Mouse (Mus musculus): ENCODE results near the gene Adamtsl4. TPM values are rescaled to one million over a fixed set of nuclear protein-coding genes. Genes with fewer than 3 reads are reported as not detected.

The Adamtsl4 gene
- polyA plus RNA-seq (2012; rRNA removed), result 51.3 and 52.3 TPM in 2 replicates

DNA sequence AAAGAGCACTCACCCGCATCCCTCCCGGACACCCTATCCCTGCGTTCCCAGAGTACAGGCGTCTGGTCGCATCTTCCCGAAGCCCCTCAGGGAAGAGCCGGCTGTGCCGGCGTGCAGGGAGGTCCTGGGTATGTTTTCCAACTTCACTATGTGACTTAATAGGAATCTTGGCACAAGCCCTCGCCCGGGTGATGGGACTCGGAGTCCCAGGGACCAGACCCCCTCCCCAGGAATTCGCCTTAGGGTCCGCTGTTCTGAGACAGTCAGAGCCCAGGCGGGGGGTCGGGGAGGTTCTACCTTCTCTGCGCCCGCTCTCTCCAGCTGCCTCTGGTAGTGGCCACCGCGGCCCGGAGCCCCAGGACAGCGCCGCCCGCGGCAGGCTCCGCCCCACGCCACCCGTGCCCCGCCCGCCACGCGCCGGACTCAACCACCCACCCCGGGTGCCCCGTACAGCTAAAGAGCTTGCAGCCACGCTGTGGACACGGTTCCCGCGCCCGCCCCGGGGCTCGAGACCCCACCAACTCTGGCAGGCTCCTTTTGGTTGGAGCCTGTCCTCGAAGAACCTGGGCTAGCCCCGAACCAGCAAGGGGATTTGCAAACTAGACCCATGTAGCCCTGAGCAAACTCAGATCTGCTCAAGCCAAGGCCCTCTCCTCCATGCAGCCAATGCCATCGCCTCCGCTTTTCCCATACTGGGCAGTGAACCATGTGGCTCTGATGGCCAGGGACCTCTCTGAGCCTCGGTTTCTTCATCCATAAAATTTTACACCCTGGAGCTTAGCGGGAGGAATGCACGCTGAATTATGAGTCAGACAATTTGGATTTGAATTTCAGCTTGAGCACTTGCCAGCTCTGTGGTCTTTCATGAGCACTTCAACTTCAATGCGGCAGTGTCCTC is at the start of gene Adamtsl4:
Gene Adamtsl4, minus strand, starts transcription at position 394 of the 898 bp plus-strand sequence.
- WGBS, result 4% methylated on average over 50 of the region's 50 CpGs
- peak; percentile 84 for DNase-seq
- no peak for TF ChIP-seq CTCF (IDR thresholded peaks at IDR 0.05; ENCODE audit: insufficient read depth, low read length)
- TF ChIP-seq POLR2A (IDR thresholded peaks at IDR 0.05; ENCODE audit: borderline replicate concordance, extremely low read depth, low read depth, low read length), result peak; percentile 35; the same call in 1 of the 2 replicates
- Histone ChIP-seq H3K4me1 (ENCODE audit: control insufficient read depth, insufficient read depth, low read length) (peaks cover 16% of the 10 kb centered on the region), H3K4me3 (replicated peaks; ENCODE audit: extremely low read depth, low read depth, low read length) (peak within 1 kb of the TSS; percentile 79)

DNA sequence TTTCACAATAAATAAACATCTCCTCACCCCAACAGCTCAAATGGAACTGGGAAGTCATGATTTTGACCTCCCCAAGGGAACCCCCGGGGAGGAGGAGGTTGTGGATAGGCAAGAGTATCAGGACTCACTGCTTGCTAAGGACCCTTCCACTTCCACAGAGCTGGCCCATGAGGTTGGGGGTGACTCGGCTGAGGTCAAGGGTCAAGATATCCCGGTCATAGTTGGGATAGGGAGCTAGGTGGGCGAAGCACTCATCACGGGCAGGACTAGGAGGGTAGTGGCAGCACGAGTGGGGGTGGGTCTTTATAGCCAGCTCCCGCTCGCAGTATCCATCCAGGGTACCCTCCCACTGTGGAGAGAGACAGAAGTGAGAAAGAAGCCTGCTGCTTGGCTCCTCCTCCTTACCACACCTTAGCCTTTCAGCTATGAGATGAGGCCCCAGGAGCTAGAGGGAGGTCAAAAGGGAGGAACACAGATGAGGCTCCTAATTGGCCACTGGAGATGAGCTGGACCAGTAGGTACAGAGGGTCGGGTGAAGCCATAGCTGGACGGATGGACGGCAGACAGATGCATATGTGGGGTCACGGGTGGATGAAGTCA is 47.5 kb upstream of the Adamtsl4 start:
- no peak for DNase-seq
- Histone ChIP-seq H3K4me1 (ENCODE audit: control insufficient read depth, insufficient read depth, low read length) (peaks cover 24% of the 10 kb centered on the region), H3K4me3 (replicated peaks; ENCODE audit: extremely low read depth, low read depth, low read length) (no peak overlapping the region)
- WGBS, result 86% methylated on average over 12 of the region's 12 CpGs
- no peak for TF ChIP-seq CTCF (IDR thresholded peaks at IDR 0.05; ENCODE audit: insufficient read depth, low read length)
- no peak for TF ChIP-seq POLR2A (IDR thresholded peaks at IDR 0.05; ENCODE audit: borderline replicate concordance, extremely low read depth, low read depth, low read length)

DNA sequence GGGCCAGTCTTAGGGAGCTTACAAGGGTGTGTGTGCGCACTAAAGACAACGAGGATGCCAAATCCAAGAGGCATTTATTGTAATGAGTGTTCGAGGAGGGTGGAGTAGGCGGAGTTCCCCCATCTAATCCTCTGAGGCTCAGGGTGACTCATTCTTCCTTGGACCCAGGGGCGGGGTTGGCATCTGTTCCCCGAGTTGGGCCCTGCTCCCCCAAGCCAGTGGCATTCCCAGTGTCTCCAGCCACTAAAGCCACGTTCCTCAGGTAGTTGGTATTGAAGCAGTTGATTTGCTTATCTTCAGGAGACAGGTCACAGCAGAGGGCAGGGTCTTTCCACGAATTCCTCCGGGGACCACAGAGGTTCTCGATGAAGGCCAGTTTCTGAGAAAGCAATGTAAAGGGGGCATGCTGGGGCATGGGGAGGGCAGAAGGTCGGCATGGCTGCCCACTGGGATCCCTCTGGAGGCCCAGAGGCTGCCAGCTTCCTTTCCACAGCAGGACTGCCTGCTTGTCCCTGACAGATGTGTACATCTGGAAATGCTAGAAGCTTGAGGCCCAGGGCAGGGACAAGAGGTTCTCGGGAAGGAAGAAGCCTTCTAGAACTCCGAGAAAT is 46.5 kb upstream of the Adamtsl4 start:
- Histone ChIP-seq H3K4me1 (ENCODE audit: control insufficient read depth, insufficient read depth, low read length) (peaks cover 18% of the 10 kb centered on the region), H3K4me3 (replicated peaks; ENCODE audit: extremely low read depth, low read depth, low read length) (no peak overlapping the region)
- no peak for DNase-seq
- TF ChIP-seq POLR2A (IDR thresholded peaks at IDR 0.05; ENCODE audit: borderline replicate concordance, extremely low read depth, low read depth, low read length), result no peak
- 57% methylated on average over 13 of the region's 13 CpGs for WGBS

DNA sequence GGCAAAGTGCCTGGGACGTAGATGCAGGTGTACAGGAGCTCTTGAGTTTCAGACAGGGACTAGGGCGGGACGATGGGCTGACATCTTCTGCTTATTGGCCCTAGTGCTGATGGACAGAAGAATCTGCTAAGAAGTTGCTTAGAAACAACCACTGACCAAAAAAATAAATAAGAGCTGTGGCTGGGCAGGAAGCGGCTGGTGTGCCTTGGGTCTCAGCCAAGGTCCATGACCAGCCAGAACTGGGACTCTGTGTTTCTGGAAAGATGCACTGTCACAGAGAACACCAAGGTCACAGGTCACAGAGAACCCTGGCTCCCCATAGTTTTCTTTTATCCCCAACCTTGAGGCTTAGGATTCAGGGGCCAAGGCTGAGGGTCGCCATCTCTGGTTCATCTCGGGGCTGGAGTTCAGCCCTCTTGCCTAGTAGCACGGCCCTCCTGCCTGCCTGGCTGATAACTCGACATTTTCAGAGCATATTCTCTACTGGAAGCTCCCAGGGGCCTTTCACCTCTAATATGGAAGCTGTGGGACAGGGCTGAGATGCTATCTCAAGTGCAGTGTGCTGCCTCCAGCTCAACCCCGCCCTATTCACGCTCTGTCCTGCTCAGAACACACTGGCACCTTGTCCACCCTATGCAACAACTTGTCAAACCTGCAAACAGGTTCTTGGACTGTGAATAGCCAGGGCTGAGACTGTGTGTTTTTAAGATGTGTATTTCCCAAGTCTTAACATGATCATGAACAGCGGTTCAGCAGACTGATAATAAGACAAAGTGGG is 45.2 kb upstream of the Adamtsl4 start:
- peak overlapping the region; percentile 7 for H3K4me3 ChIP-seq (replicated peaks; ENCODE audit: extremely low read depth, low read depth, low read length)
- peak; percentile 43; the same call in 1 of the 2 replicates for TF ChIP-seq POLR2A (IDR thresholded peaks at IDR 0.05; ENCODE audit: borderline replicate concordance, extremely low read depth, low read depth, low read length)
- TF ChIP-seq CTCF (IDR thresholded peaks at IDR 0.05; ENCODE audit: insufficient read depth, low read length), result no peak
- peak; percentile 52 for DNase-seq
- peaks cover 10% of the 10 kb centered on the region for H3K4me1 ChIP-seq (ENCODE audit: control insufficient read depth, insufficient read depth, low read length)
- WGBS, result 57% methylated on average over 11 of the region's 11 CpGs

DNA sequence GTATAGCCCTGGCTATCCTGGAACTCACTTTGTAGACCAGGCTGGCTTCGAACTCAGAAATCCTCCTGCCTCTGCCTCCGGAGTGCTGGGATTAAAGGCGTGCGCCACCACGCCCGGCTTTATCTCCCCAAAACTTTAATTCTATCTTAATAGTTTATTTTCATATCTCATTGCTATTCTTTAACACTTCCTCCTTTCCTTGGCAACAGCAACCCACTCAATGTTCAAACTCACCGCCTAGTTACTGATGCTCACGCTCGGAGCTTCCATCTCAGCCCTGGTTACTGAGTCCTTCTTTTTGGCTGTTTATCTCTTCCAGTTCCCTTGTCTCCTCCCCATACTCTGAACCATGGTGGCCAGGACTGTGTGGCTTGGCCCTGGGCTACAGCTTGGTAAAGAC is 44.6 kb upstream of the Adamtsl4 start:
- H3K4me1 ChIP-seq (ENCODE audit: control insufficient read depth, insufficient read depth, low read length), result peaks cover 10% of the 10 kb centered on the region
- WGBS, result 61% methylated on average over 9 of the region's 9 CpGs
- H3K4me3 ChIP-seq (replicated peaks; ENCODE audit: extremely low read depth, low read depth, low read length), result peak overlapping the region; percentile 7
- no peak for DNase-seq
- no peak for TF ChIP-seq CTCF (IDR thresholded peaks at IDR 0.05; ENCODE audit: insufficient read depth, low read length)
- TF ChIP-seq POLR2A (IDR thresholded peaks at IDR 0.05; ENCODE audit: borderline replicate concordance, extremely low read depth, low read depth, low read length), result no peak

DNA sequence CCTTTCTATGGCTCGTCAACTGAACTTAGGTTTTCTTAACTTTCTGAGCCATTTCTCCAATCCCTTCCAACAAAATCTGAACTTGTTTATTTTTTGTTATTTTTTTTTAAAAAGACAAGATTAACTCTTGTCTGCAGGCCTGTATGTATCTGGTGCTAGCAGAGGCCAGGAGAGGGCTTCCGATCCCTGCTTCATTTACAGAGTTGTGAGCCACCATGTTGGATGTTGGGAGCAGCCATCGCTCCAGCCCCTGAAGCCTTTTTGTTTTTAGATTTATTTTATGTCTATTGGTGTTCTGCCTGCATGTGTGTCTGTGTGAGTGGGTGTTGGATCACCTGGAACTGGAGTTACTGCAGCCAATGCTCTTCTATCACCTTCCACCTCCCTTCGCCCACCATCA is 44.1 kb upstream of the Adamtsl4 start:
- 83% methylated on average over 4 of the region's 4 CpGs for WGBS
- DNase-seq, result no peak
- peaks cover 10% of the 10 kb centered on the region for H3K4me1 ChIP-seq (ENCODE audit: control insufficient read depth, insufficient read depth, low read length)
- H3K4me3 ChIP-seq (replicated peaks; ENCODE audit: extremely low read depth, low read depth, low read length), result no peak overlapping the region
- TF ChIP-seq POLR2A (IDR thresholded peaks at IDR 0.05; ENCODE audit: borderline replicate concordance, extremely low read depth, low read depth, low read length) (no peak), CTCF (IDR thresholded peaks at IDR 0.05; ENCODE audit: insufficient read depth, low read length) (0 out of 2 replicates have a peak, but pooled peaks have one; percentile 6)

DNA sequence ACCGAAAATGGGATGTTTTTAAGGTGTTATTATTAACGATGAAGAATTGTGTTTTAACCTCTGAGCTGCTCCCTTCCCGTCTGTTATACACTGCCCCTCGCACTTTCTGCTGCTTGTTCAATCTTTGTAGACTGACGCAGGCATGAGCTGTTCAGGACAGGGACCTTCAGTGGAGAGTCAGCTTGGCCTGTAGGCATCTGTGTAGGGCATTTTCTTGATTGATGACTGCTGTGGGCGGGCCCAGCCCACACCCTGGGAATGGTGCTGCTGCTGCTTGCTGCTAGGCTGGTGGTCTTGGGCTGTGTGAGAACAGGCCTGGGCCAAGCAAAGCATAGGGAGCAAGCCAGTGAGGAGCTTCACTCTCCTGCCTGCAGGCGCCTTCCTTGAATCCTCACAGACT is 42.7 kb upstream of the Adamtsl4 start:
- 91% methylated on average over 7 of the region's 7 CpGs for WGBS
- no peak for DNase-seq
- Histone ChIP-seq H3K4me1 (ENCODE audit: control insufficient read depth, insufficient read depth, low read length) (peaks cover 10% of the 10 kb centered on the region), H3K4me3 (replicated peaks; ENCODE audit: extremely low read depth, low read depth, low read length) (no peak overlapping the region)
- no peak for TF ChIP-seq CTCF (IDR thresholded peaks at IDR 0.05; ENCODE audit: insufficient read depth, low read length)
- no peak for TF ChIP-seq POLR2A (IDR thresholded peaks at IDR 0.05; ENCODE audit: borderline replicate concordance, extremely low read depth, low read depth, low read length)

DNA sequence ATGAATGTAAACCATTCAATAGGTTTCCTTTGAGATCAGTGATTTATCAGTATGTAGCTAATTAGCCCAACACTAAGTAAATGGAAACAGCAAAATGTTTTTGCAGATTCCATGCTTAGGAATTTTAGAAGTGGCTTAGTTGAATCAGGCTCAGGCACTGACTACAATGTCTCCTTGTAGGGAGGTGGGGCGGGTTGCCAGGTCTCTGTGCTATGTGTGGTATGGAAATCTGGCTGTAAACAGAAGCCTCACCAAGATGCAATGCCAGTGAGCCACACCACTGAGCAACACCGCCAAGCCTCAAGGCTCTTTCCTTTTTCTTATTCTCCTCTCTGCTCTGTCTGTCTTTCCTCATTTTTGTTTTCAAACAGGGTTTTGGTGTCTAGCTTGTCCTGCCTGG is 41.2 kb upstream of the Adamtsl4 start:
- TF ChIP-seq POLR2A (IDR thresholded peaks at IDR 0.05; ENCODE audit: borderline replicate concordance, extremely low read depth, low read depth, low read length), result no peak
- TF ChIP-seq CTCF (IDR thresholded peaks at IDR 0.05; ENCODE audit: insufficient read depth, low read length), result no peak
- no peak for DNase-seq
- Histone ChIP-seq H3K4me3 (replicated peaks; ENCODE audit: extremely low read depth, low read depth, low read length) (no peak overlapping the region), H3K4me1 (ENCODE audit: control insufficient read depth, insufficient read depth, low read length) (peaks cover 9% of the 10 kb centered on the region)
- 77% methylated on average over 2 of the region's 2 CpGs for WGBS
